Mouse (Mus musculus): ENCODE measurements around the gene Slc34a2. TPM values are rescaled to one million over a fixed set of nuclear protein-coding genes. Genes with fewer than 3 reads are reported as not detected.

Gene Slc34a2
- polyA plus RNA-seq (2021; fragmentation: Nextera tagmentation), result 0.03 and 0.09 TPM in 2 replicates
- long read RNA-seq, experiment 1, result 0 reads
- long read RNA-seq, experiment 2, result 0 reads

GRCm38 (mm10) chr5:53037781-53038180 lies at the start of gene Slc34a2:
Gene Slc34a2 (plus strand): TSS chr5:53038081.

Other genes starting within 250 kb of the Slc34a2 start
- 31.1 and 34.6 TPM in 2 replicates for gene Anapc4, start 204.1 kb upstream of the Slc34a2 start, polyA plus RNA-seq (2021; fragmentation: Nextera tagmentation)
- 6.6 and 7.7 TPM in 2 replicates for gene Sel1l3, start 175.8 kb downstream of the Slc34a2 start, polyA plus RNA-seq (2021; fragmentation: Nextera tagmentation)
- gene Smim20, start 229.0 kb downstream of the Slc34a2 start, polyA plus RNA-seq (2021; fragmentation: Nextera tagmentation), result 108 and 110 TPM in 2 replicates